Mouse (Mus musculus): ENCODE data around the gene 1700001K19Rik. TPM values are rescaled to one million over a fixed set of nuclear protein-coding genes. Genes with fewer than 3 reads are reported as not detected.
A peak's percentile ranks its signal among the peaks of the same experiment; 100 is the strongest.

The 1700001K19Rik gene
- polyA plus RNA-seq (2012; rRNA removed): not detected in 2 replicates

- TF ChIP-seq CTCF (conservative IDR thresholded peaks at IDR 0.05; ENCODE audit: insufficient read depth, insufficient read length, low read depth, low read length) (no peak), POLR2A (IDR thresholded peaks at IDR 0.05; ENCODE audit: low read depth, low read length) (no peak)
Observed at GRCm38 (mm10) chr12:110682561-110683299, at the start of gene 1700001K19Rik. Gene 1700001K19Rik (minus strand): TSS chr12:110682619.

GRCm38 (mm10) chr12:110726428-110726827 lies 44.0 kb upstream of the 1700001K19Rik start:
- no peaks in the 10 kb centered on the region for H3K27me3 ChIP-seq (replicated peaks; ENCODE audit: control insufficient read depth, insufficient read depth, low read length)
- 68% methylated on average over 1 of the region's 1 CpGs for WGBS
- H3K36me3 ChIP-seq (ENCODE audit: control insufficient read depth, insufficient read depth, low read length): no peaks in the 10 kb centered on the region
- no peak overlapping the region for H3K4me3 ChIP-seq (ENCODE audit: insufficient read depth, low read depth, low read length)
- no peak for DNase-seq
- no peak for TF ChIP-seq POLR2A (IDR thresholded peaks at IDR 0.05; ENCODE audit: low read depth, low read length)
- no peak for TF ChIP-seq CTCF (conservative IDR thresholded peaks at IDR 0.05; ENCODE audit: insufficient read depth, insufficient read length, low read depth, low read length)
- no peaks in the 10 kb centered on the region for H3K4me1 ChIP-seq (ENCODE audit: control insufficient read depth, insufficient read depth, low read length)
- H3K27ac ChIP-seq (ENCODE audit: insufficient read depth, low read depth, low read length): no peak overlapping the region

More at GRCm38 (mm10) chr12:110682561-110683299, at the start of gene 1700001K19Rik:
- H3K27ac ChIP-seq (ENCODE audit: insufficient read depth, low read depth, low read length): no peak within 1 kb of the TSS
- no peaks in the 10 kb centered on the region for H3K36me3 ChIP-seq (ENCODE audit: control insufficient read depth, insufficient read depth, low read length)
- no peak within 1 kb of the TSS for H3K4me3 ChIP-seq (ENCODE audit: insufficient read depth, low read depth, low read length)
- 0 out of 2 replicates have a peak, but pooled peaks cover under 1% of the 10 kb centered on the region for H3K4me1 ChIP-seq (ENCODE audit: control insufficient read depth, insufficient read depth, low read length)
- no peak for DNase-seq
- WGBS: 79% methylated on average over 9 of the region's 9 CpGs
- no peaks in the 10 kb centered on the region for H3K27me3 ChIP-seq (replicated peaks; ENCODE audit: control insufficient read depth, insufficient read depth, low read length)

GRCm38 (mm10) chr12:110725489-110725888 lies 43.1 kb upstream of the 1700001K19Rik start:
- no peaks in the 10 kb centered on the region for H3K4me1 ChIP-seq (ENCODE audit: control insufficient read depth, insufficient read depth, low read length)
- H3K36me3 ChIP-seq (ENCODE audit: control insufficient read depth, insufficient read depth, low read length): no peaks in the 10 kb centered on the region
- H3K27ac ChIP-seq (ENCODE audit: insufficient read depth, low read depth, low read length): no peak overlapping the region
- DNase-seq: no peak
- TF ChIP-seq POLR2A (IDR thresholded peaks at IDR 0.05; ENCODE audit: low read depth, low read length) (no peak), CTCF (conservative IDR thresholded peaks at IDR 0.05; ENCODE audit: insufficient read depth, insufficient read length, low read depth, low read length) (no peak)
- 75% methylated on average over 5 of the region's 5 CpGs for WGBS
- H3K4me3 ChIP-seq (ENCODE audit: insufficient read depth, low read depth, low read length): no peak overlapping the region
- no peaks in the 10 kb centered on the region for H3K27me3 ChIP-seq (replicated peaks; ENCODE audit: control insufficient read depth, insufficient read depth, low read length)

- no peaks in the 10 kb centered on the region for H3K4me1 ChIP-seq (ENCODE audit: control insufficient read depth, insufficient read depth, low read length)
- no peaks in the 10 kb centered on the region for H3K36me3 ChIP-seq (ENCODE audit: control insufficient read depth, insufficient read depth, low read length)
- 92% methylated on average over 5 of the region's 5 CpGs for WGBS
- no peak for DNase-seq
- TF ChIP-seq CTCF (conservative IDR thresholded peaks at IDR 0.05; ENCODE audit: insufficient read depth, insufficient read length, low read depth, low read length) (no peak), POLR2A (IDR thresholded peaks at IDR 0.05; ENCODE audit: low read depth, low read length) (no peak)
- no peak overlapping the region for H3K4me3 ChIP-seq (ENCODE audit: insufficient read depth, low read depth, low read length)
- H3K27ac ChIP-seq (ENCODE audit: insufficient read depth, low read depth, low read length): no peak overlapping the region
- no peaks in the 10 kb centered on the region for H3K27me3 ChIP-seq (replicated peaks; ENCODE audit: control insufficient read depth, insufficient read depth, low read length)
Observed at GRCm38 (mm10) chr12:110725051-110725450, 42.6 kb upstream of the 1700001K19Rik start.

GRCm38 (mm10) chr12:110716004-110716403 lies 33.6 kb upstream of the 1700001K19Rik start:
- DNase-seq: no peak
- 27% methylated on average over 5 of the region's 5 CpGs for WGBS
- Histone ChIP-seq H3K4me3 (ENCODE audit: insufficient read depth, low read depth, low read length) (no peak overlapping the region), H3K27ac (ENCODE audit: insufficient read depth, low read depth, low read length) (no peak overlapping the region), H3K36me3 (ENCODE audit: control insufficient read depth, insufficient read depth, low read length) (no peaks in the 10 kb centered on the region), H3K4me1 (ENCODE audit: control insufficient read depth, insufficient read depth, low read length) (no peaks in the 10 kb centered on the region), H3K27me3 (replicated peaks; ENCODE audit: control insufficient read depth, insufficient read depth, low read length) (no peaks in the 10 kb centered on the region)
- no peak for TF ChIP-seq POLR2A (IDR thresholded peaks at IDR 0.05; ENCODE audit: low read depth, low read length)
- no peak for TF ChIP-seq CTCF (conservative IDR thresholded peaks at IDR 0.05; ENCODE audit: insufficient read depth, insufficient read length, low read depth, low read length)

- TF ChIP-seq POLR2A (IDR thresholded peaks at IDR 0.05; ENCODE audit: low read depth, low read length) (no peak), CTCF (conservative IDR thresholded peaks at IDR 0.05; ENCODE audit: insufficient read depth, insufficient read length, low read depth, low read length) (no peak)
- 95% methylated on average over 6 of the region's 6 CpGs for WGBS
- H3K27ac ChIP-seq (ENCODE audit: insufficient read depth, low read depth, low read length): no peak overlapping the region
Observed at GRCm38 (mm10) chr12:110714215-110714614, 31.8 kb upstream of the 1700001K19Rik start.

GRCm38 (mm10) chr12:110713784-110714183 lies 31.4 kb upstream of the 1700001K19Rik start:
- Histone ChIP-seq H3K4me1 (ENCODE audit: control insufficient read depth, insufficient read depth, low read length) (no peaks in the 10 kb centered on the region), H3K27ac (ENCODE audit: insufficient read depth, low read depth, low read length) (no peak overlapping the region), H3K27me3 (replicated peaks; ENCODE audit: control insufficient read depth, insufficient read depth, low read length) (no peaks in the 10 kb centered on the region), H3K36me3 (ENCODE audit: control insufficient read depth, insufficient read depth, low read length) (no peaks in the 10 kb centered on the region), H3K4me3 (ENCODE audit: insufficient read depth, low read depth, low read length) (no peak overlapping the region)
- 97% methylated on average over 6 of the region's 6 CpGs for WGBS
- 0 out of 2 replicates have a peak, but pooled peaks have one; percentile 26 for TF ChIP-seq CTCF (conservative IDR thresholded peaks at IDR 0.05; ENCODE audit: insufficient read depth, insufficient read length, low read depth, low read length)
- no peak for TF ChIP-seq POLR2A (IDR thresholded peaks at IDR 0.05; ENCODE audit: low read depth, low read length)
- DNase-seq: no peak

More at GRCm38 (mm10) chr12:110714215-110714614, 31.8 kb upstream of the 1700001K19Rik start:
- Histone ChIP-seq H3K36me3 (ENCODE audit: control insufficient read depth, insufficient read depth, low read length) (no peaks in the 10 kb centered on the region), H3K4me1 (ENCODE audit: control insufficient read depth, insufficient read depth, low read length) (no peaks in the 10 kb centered on the region), H3K27me3 (replicated peaks; ENCODE audit: control insufficient read depth, insufficient read depth, low read length) (no peaks in the 10 kb centered on the region), H3K4me3 (ENCODE audit: insufficient read depth, low read depth, low read length) (no peak overlapping the region)
- DNase-seq: no peak
